Mouse (Mus musculus): ENCODE results near the gene Bach1. TPM values are rescaled to one million over a fixed set of nuclear protein-coding genes. Genes with fewer than 3 reads are reported as not detected.

The Bach1 gene
- polyA plus RNA-seq, 1 experiment from 2014 or later, result 14.3 TPM

DNA sequence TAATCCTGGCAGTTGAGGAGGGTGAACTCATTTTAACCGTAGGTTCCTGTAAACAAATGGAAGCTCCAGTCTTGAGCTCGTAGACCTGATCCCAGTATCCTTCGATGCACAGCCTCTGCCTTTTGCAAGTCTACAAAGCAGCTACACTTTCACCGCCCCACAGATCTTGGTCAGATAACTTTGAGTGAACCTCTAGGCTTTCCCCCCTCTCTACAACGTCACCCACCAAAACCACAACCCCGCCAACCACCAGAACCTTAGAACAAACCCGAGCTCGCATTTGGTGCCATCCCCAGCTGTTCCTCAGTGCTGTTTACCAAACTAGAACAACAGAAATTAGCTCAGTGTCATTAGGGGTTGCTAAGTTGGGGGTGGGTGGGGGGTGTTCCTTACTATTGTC, 37.1 kb upstream of the Bach1 start:
- 92% methylated on average over 8 of the region's 8 CpGs for WGBS
- H3K4me1 ChIP-seq (ENCODE audit: control insufficient read depth, insufficient read depth, low read length), result no peaks in the 10 kb centered on the region
- no peak overlapping the region for H3K9ac ChIP-seq (ENCODE audit: low read depth, low read length)
- H3K36me3 ChIP-seq (ENCODE audit: control insufficient read depth, insufficient read depth, low read length), result no peaks in the 10 kb centered on the region
- no peaks in the 10 kb centered on the region for H3K9me3 ChIP-seq (replicated peaks; ENCODE audit: control insufficient read depth, low read length, poor library complexity, severe bottlenecking)
- ATAC-seq, result no peak
- no peaks in the 10 kb centered on the region for H3K27me3 ChIP-seq (ENCODE audit: control insufficient read depth, insufficient read depth, low read depth, low read length)
- no peak overlapping the region for H3K4me2 ChIP-seq (ENCODE audit: low read length)
- no peak overlapping the region for H3K4me3 ChIP-seq (ENCODE audit: low read depth, low read length)
- no peak overlapping the region for H3K27ac ChIP-seq (ENCODE audit: low read length)

DNA sequence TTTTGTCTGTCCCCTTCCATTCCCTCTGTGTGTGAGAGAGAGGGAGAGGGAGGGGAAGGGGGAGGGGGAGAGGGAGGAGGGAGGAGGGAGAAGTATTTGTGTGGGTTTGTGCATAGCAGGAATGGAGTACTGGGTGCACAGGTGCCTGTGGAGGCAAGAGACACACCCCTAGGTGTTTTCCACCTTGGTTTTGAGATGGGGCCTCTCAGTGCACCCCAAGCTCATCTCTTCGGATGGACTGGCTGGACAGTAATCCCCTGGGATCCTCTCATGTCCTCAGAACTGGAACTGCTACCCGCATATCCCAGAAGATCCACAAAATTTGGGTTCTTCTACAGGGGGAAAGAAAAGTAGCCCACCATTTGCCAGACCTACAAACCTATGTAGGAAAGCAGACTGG, 36.2 kb upstream of the Bach1 start:
- Histone ChIP-seq H3K4me2 (ENCODE audit: low read length) (no peak overlapping the region), H3K9ac (ENCODE audit: low read depth, low read length) (no peak overlapping the region), H3K4me3 (ENCODE audit: low read depth, low read length) (no peak overlapping the region), H3K27me3 (ENCODE audit: control insufficient read depth, insufficient read depth, low read depth, low read length) (no peaks in the 10 kb centered on the region), H3K27ac (ENCODE audit: low read length) (no peak overlapping the region), H3K4me1 (ENCODE audit: control insufficient read depth, insufficient read depth, low read length) (no peaks in the 10 kb centered on the region), H3K9me3 (replicated peaks; ENCODE audit: control insufficient read depth, low read length, poor library complexity, severe bottlenecking) (no peaks in the 10 kb centered on the region), H3K36me3 (ENCODE audit: control insufficient read depth, insufficient read depth, low read length) (no peaks in the 10 kb centered on the region)
- ATAC-seq, result no peak
- WGBS, result 87% methylated on average over 2 of the region's 2 CpGs

DNA sequence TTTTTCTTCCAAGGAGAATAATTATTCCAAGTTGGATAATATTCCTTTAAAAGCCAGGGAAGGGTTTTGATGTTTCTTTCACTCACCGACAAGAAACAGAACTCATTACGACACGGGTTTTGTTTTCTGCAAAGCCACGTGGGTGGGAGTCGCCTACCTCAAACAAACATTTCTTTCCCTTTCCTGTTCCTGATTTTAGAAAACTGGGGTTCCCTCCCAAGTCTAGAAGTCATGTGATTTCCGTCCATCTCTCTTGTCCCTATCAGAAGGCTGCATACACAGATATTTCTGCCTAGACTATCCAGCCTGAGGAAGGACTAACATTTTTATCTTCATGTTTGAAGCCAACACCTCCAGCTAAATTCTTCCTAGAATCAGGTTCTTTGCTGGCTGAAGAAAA, 34.9 kb upstream of the Bach1 start:
- no peaks in the 10 kb centered on the region for H3K4me1 ChIP-seq (ENCODE audit: control insufficient read depth, insufficient read depth, low read length)
- H3K4me3 ChIP-seq (ENCODE audit: low read depth, low read length), result no peak overlapping the region
- WGBS, result 87% methylated on average over 6 of the region's 6 CpGs
- ATAC-seq, result no peak
- no peaks in the 10 kb centered on the region for H3K9me3 ChIP-seq (replicated peaks; ENCODE audit: control insufficient read depth, low read length, poor library complexity, severe bottlenecking)
- no peak overlapping the region for H3K9ac ChIP-seq (ENCODE audit: low read depth, low read length)
- no peak overlapping the region for H3K27ac ChIP-seq (ENCODE audit: low read length)
- H3K4me2 ChIP-seq (ENCODE audit: low read length), result no peak overlapping the region
- no peaks in the 10 kb centered on the region for H3K36me3 ChIP-seq (ENCODE audit: control insufficient read depth, insufficient read depth, low read length)
- no peaks in the 10 kb centered on the region for H3K27me3 ChIP-seq (ENCODE audit: control insufficient read depth, insufficient read depth, low read depth, low read length)

DNA sequence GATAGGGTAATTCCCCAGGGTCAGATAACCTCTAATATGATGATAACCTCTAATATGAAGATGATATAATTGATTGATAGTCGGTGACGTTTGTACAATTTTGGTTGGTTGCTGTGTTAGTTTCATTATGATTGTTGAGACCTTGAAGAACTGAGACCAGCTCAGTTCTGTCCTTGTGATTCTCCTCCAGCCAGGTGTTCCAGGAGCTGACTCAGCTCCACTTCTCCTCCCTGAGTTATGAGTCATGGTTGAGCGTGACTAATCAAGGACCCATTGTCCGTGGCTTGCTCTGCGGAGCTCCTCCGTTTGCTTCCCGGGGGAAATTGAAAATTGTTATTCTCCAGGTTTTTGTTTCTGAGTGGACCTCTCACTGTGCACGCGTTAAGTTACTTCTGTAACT, 33.5 kb upstream of the Bach1 start:
- no peak overlapping the region for H3K27ac ChIP-seq (ENCODE audit: low read length)
- no peak overlapping the region for H3K4me3 ChIP-seq (ENCODE audit: low read depth, low read length)
- ATAC-seq, result no peak
- H3K4me1 ChIP-seq (ENCODE audit: control insufficient read depth, insufficient read depth, low read length), result no peaks in the 10 kb centered on the region
- H3K9ac ChIP-seq (ENCODE audit: low read depth, low read length), result no peak overlapping the region
- H3K9me3 ChIP-seq (replicated peaks; ENCODE audit: control insufficient read depth, low read length, poor library complexity, severe bottlenecking), result no peaks in the 10 kb centered on the region
- no peak overlapping the region for H3K4me2 ChIP-seq (ENCODE audit: low read length)
- H3K27me3 ChIP-seq (ENCODE audit: control insufficient read depth, insufficient read depth, low read depth, low read length), result no peaks in the 10 kb centered on the region
- 67% methylated on average over 9 of the region's 9 CpGs for WGBS
- H3K36me3 ChIP-seq (ENCODE audit: control insufficient read depth, insufficient read depth, low read length), result no peaks in the 10 kb centered on the region

DNA sequence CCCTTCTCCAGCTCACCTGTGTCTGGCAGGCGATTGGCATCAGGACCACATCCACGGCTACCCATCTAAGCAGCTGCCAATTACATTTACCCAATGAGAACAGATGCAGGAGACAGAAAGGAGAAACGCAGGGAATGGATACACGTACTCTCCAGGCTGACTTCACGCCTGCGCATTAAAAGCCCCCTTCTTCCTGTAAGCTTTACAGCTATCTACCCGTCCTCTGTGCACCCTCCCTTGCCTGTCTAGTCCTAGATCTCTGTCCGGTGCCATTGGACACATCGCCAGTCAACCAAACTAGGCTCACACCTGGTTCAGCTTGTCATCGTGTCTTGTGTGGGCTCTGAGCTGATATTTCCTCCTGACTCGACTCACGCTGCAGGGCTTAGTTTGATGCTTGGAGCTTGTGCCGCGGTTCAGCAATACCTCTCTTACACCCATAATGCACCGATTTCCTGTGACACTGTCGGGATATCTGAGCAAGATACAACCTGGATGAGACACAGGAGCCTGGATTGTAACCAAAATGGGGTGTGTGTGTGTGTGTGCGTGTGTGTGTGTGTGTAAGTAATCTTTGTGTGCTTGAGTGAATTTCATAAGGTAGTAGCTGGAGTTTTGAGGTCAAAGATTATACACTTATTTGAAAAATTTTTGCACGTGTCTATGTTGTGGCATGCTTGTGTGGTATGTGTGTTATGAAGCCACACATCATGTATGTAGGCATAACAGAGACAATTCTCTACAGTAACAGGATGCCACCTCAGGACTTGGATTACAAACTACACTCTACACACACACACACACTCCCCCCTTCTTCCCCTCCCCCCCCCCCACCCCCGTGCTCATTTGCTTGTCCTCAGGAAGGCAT, 32.8 kb upstream of the Bach1 start:
- Histone ChIP-seq H3K27ac (ENCODE audit: low read length) (no peak overlapping the region), H3K4me1 (ENCODE audit: control insufficient read depth, insufficient read depth, low read length) (no peaks in the 10 kb centered on the region), H3K27me3 (ENCODE audit: control insufficient read depth, insufficient read depth, low read depth, low read length) (no peaks in the 10 kb centered on the region), H3K9me3 (replicated peaks; ENCODE audit: control insufficient read depth, low read length, poor library complexity, severe bottlenecking) (no peaks in the 10 kb centered on the region), H3K9ac (ENCODE audit: low read depth, low read length) (no peak overlapping the region), H3K4me2 (ENCODE audit: low read length) (no peak overlapping the region), H3K4me3 (ENCODE audit: low read depth, low read length) (no peak overlapping the region), H3K36me3 (ENCODE audit: control insufficient read depth, insufficient read depth, low read length) (no peaks in the 10 kb centered on the region)
- WGBS, result 92% methylated on average over 19 of the region's 19 CpGs
- no peak for ATAC-seq

DNA sequence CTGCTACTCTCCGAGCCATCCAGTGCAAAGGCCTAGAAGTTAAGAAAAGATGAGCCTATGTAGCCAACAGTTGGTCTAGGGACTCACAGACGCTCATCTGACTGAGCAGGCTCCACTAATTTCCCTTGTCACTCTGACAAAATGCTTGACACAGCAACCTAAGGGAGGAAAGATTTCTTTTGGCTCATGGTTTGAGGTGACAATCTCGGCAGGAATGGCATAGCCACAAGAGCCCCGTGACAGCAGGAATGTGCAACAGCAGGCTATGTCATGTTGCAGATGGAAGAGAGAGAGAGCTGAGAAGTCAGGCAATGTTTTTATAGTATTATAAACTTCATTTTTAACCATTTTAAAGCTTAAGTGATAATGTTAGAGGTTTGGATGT, 32.1 kb upstream of the Bach1 start:
- ATAC-seq, result no peak
- Histone ChIP-seq H3K27me3 (ENCODE audit: control insufficient read depth, insufficient read depth, low read depth, low read length) (no peaks in the 10 kb centered on the region), H3K9me3 (replicated peaks; ENCODE audit: control insufficient read depth, low read length, poor library complexity, severe bottlenecking) (no peaks in the 10 kb centered on the region), H3K27ac (ENCODE audit: low read length) (no peak overlapping the region), H3K4me2 (ENCODE audit: low read length) (no peak overlapping the region), H3K9ac (ENCODE audit: low read depth, low read length) (no peak overlapping the region), H3K4me1 (ENCODE audit: control insufficient read depth, insufficient read depth, low read length) (no peaks in the 10 kb centered on the region), H3K36me3 (ENCODE audit: control insufficient read depth, insufficient read depth, low read length) (no peaks in the 10 kb centered on the region), H3K4me3 (ENCODE audit: low read depth, low read length) (no peak overlapping the region)
- 93% methylated on average over 4 of the region's 4 CpGs for WGBS

DNA sequence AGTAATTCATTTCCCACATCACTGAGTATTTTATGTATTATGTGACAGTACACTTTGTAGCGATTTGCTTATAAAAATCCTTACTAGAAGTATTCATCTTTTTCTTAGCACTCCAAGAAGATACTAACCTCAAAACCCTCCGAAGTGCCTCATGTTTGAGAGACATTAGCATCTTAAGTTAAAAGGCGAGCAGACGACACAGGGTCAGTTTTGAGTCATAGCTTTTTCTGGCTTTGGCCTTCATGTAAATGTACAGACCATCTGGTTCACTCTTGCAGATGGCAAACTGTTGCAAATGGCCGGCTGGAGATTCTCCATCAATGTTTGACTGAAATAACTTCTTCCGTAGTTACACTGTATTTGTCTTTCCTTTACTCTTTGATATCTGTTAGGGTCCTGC, 30.7 kb upstream of the Bach1 start:
- Histone ChIP-seq H3K4me1 (ENCODE audit: control insufficient read depth, insufficient read depth, low read length) (no peaks in the 10 kb centered on the region), H3K27ac (ENCODE audit: low read length) (no peak overlapping the region), H3K36me3 (ENCODE audit: control insufficient read depth, insufficient read depth, low read length) (no peaks in the 10 kb centered on the region), H3K27me3 (ENCODE audit: control insufficient read depth, insufficient read depth, low read depth, low read length) (no peaks in the 10 kb centered on the region), H3K9me3 (replicated peaks; ENCODE audit: control insufficient read depth, low read length, poor library complexity, severe bottlenecking) (no peaks in the 10 kb centered on the region), H3K4me3 (ENCODE audit: low read depth, low read length) (no peak overlapping the region), H3K9ac (ENCODE audit: low read depth, low read length) (no peak overlapping the region), H3K4me2 (ENCODE audit: low read length) (no peak overlapping the region)
- 94% methylated on average over 6 of the region's 6 CpGs for WGBS
- ATAC-seq, result no peak

DNA sequence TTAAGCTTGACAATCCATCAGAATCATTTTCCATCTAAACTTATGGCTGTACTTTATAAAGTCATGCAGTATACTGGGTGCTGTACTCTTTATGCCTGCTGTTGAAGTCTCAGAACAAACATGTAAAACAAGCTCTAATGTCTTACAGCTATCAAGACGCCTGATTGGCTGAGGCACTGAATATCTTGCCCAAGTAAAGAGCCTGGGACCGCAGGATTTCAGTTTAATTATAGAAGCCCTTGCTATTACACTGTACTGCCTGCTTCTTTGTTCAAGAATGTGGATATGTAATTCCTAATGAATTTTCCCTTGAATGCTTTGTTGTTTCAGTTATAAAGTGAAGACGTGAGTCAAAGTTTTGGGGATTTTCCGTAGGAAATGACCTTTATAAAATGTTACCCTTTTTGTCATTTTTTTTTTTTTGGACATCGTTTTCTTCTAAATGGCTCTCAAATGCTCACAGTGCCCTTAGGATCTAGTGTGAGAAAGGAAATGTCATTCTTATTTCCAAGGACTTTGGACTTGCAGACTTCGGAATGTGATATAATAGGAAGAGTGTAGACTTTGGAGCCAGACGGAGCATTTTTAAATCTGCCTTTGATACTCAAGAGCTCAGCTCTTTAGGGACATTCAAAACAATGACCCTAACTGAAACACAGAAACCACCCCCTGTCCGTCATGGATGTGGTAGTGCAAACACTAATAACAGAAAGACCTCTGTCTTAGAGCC, 28.5 kb upstream of the Bach1 start:
- WGBS, result 76% methylated on average over 8 of the region's 8 CpGs
- no peaks in the 10 kb centered on the region for H3K4me1 ChIP-seq (ENCODE audit: control insufficient read depth, insufficient read depth, low read length)
- no peak for ATAC-seq
- H3K27me3 ChIP-seq (ENCODE audit: control insufficient read depth, insufficient read depth, low read depth, low read length), result no peaks in the 10 kb centered on the region
- H3K9ac ChIP-seq (ENCODE audit: low read depth, low read length), result no peak overlapping the region
- H3K36me3 ChIP-seq (ENCODE audit: control insufficient read depth, insufficient read depth, low read length), result no peaks in the 10 kb centered on the region
- no peak overlapping the region for H3K4me2 ChIP-seq (ENCODE audit: low read length)
- H3K9me3 ChIP-seq (replicated peaks; ENCODE audit: control insufficient read depth, low read length, poor library complexity, severe bottlenecking), result no peaks in the 10 kb centered on the region
- H3K27ac ChIP-seq (ENCODE audit: low read length), result no peak overlapping the region
- no peak overlapping the region for H3K4me3 ChIP-seq (ENCODE audit: low read depth, low read length)

DNA sequence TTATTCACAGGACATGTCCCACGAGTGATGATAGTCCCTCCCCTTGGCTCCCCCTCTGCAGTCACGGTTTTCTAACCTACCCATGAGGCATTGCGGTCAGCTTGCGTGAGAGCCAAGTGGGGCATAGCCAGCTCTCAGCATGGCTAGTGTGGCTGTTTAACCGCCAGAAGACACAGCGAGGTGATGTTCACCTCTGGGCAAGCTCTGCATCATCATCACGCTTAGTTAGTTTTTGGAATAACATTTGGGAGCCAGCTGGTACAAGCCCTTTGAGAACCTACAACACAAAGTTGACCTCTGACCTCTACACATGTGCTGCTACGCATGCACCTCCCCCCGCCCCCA, 28.0 kb upstream of the Bach1 start:
- Histone ChIP-seq H3K4me2 (ENCODE audit: low read length) (no peak overlapping the region), H3K4me3 (ENCODE audit: low read depth, low read length) (no peak overlapping the region), H3K9me3 (replicated peaks; ENCODE audit: control insufficient read depth, low read length, poor library complexity, severe bottlenecking) (no peaks in the 10 kb centered on the region), H3K27me3 (ENCODE audit: control insufficient read depth, insufficient read depth, low read depth, low read length) (no peaks in the 10 kb centered on the region), H3K36me3 (ENCODE audit: control insufficient read depth, insufficient read depth, low read length) (no peaks in the 10 kb centered on the region), H3K9ac (ENCODE audit: low read depth, low read length) (no peak overlapping the region), H3K27ac (ENCODE audit: low read length) (no peak overlapping the region), H3K4me1 (ENCODE audit: control insufficient read depth, insufficient read depth, low read length) (no peaks in the 10 kb centered on the region)
- no peak for ATAC-seq
- 88% methylated on average over 9 of the region's 9 CpGs for WGBS
